Mouse (Mus musculus) intestine, postnatal 0 days (tissue): ENCODE results near the gene Bmp4. TPM values are rescaled to one million over a fixed set of nuclear protein-coding genes. Genes with fewer than 3 reads are reported as not detected.

ENCODE experiments used
- ATAC-seq: fragments of 200-750 bp; cut with Nextera tagmentation; 2 replicates; pipeline ENCODE4 v1.8.0; 2017; ENCODE audit warnings: mild to moderate bottlenecking, moderate TSS enrichment, moderate library complexity
- H3K27ac ChIP-seq: fragments of 300-500 bp; sonication (generic); 2 replicates; pipeline ENCODE4 v1.5.1; 2014; ENCODE audit warnings: mild to moderate bottlenecking, low read depth, low read length, moderate library complexity
- H3K27me3 ChIP-seq: fragments of 300-500 bp; sonication (generic); replicated peaks from 2 replicates; pipeline ENCODE4 v1.6.1; 2014; ENCODE audit warnings: low read length, mixed read lengths; ENCODE audit not compliant: control insufficient read depth, insufficient read depth
- H3K36me3 ChIP-seq: fragments of 300-500 bp; sonication (generic); 2 replicates; pipeline ENCODE4 v1.6.1; 2014; ENCODE audit warnings: mild to moderate bottlenecking, moderate library complexity; ENCODE audit not compliant: control insufficient read depth, insufficient read depth
- H3K4me1 ChIP-seq: fragments of 300-500 bp; sonication (generic); replicated peaks from 2 replicates; pipeline ENCODE4 v1.6.1; 2014; ENCODE audit warnings: antibody characterized with exemption, low read length, mixed read lengths; ENCODE audit not compliant: control insufficient read depth, insufficient read depth
- H3K4me2 ChIP-seq: fragments of 300-500 bp; sonication (generic); replicated peaks from 2 replicates; pipeline ENCODE4 v1.6.1; 2014; ENCODE audit warnings: low read depth, mild to moderate bottlenecking, moderate library complexity
- H3K4me3 ChIP-seq: fragments of 300-500 bp; sonication (generic); 2 replicates; pipeline ENCODE4 v1.5.1; 2014; ENCODE audit warnings: low read depth, low read length
- H3K9ac ChIP-seq: fragments of 300-500 bp; sonication (generic); 2 replicates; pipeline ENCODE4 v1.6.1; 2014; ENCODE audit warnings: mild to moderate bottlenecking, low read depth, low read length
- H3K9me3 ChIP-seq: fragments of 300-500 bp; sonication (generic); 2 replicates; pipeline ENCODE4 v1.6.1; 2016; ENCODE audit warnings: mixed run types; ENCODE audit not compliant: control insufficient read depth
- CTCF ChIP-seq: sonication (generic); IDR thresholded peaks from 2 replicates; pipeline ENCODE4 v1.5.1; 2016; ENCODE audit warnings: low read depth, mild to moderate bottlenecking, control low read depth, antibody characterized with exemption, moderate library complexity
- WGBS: fragments of 180-500 bp; shearing (Covaris S2); extraction: QIAGEN DNeasy Blood & Tissue Kit; methylation state at CpG from one replicate; pipeline ENCODE4 v1.1.7; 2014; 5-methylcytosine and 5-hydroxymethylcytosine counted together
- polyA plus RNA-seq: library from polyadenylated mRNA; unstranded; fragments of >200 nt; fragmentation: Nextera tagmentation; extraction: Ambion mirVana; gene quantifications from 2 replicates; pipeline ENCODE4 v1.2.1, GENCODE M21; 2015

Bmp4 gene
- polyA plus RNA-seq, 1 experiment from 2014 or later: 20.2 TPM

- no peak for ATAC-seq
- 19% methylated on average over 31 of the region's 31 CpGs for WGBS
- Histone ChIP-seq H3K4me2 (peak overlapping the region; percentile 54), H3K9me3 (no peaks in the 10 kb centered on the region), H3K27me3 (peaks cover 19% of the 10 kb centered on the region), H3K27ac (no peak overlapping the region), H3K4me1 (no peaks in the 10 kb centered on the region), H3K4me3 (no peak overlapping the region), H3K36me3 (no peaks in the 10 kb centered on the region), H3K9ac (no peak overlapping the region)
- TF ChIP-seq CTCF: peak; percentile 38; the same call in 1 of the 2 replicates
Observed at GRCm38 (mm10) chr14:46380286-46380721, 10.2 kb downstream of the Bmp4 start.

- Histone ChIP-seq H3K27me3 (peaks cover 17% of the 10 kb centered on the region), H3K27ac (no peak within 1 kb of the TSS), H3K36me3 (no peaks in the 10 kb centered on the region), H3K9me3 (no peaks in the 10 kb centered on the region), H3K4me1 (no peaks in the 10 kb centered on the region), H3K4me3 (no peak within 1 kb of the TSS), H3K4me2 (peak within 1 kb of the TSS; percentile 54), H3K9ac (no peak within 1 kb of the TSS)
- no peak for TF ChIP-seq CTCF
- WGBS: 72% methylated on average over 12 of the region's 12 CpGs
- ATAC-seq: no peak
Observed at GRCm38 (mm10) chr14:46379285-46379684, 11.2 kb downstream of the Bmp4 start, which contains the start of gene Gm15217. Gene Gm15217 (plus strand): TSS chr14:46379414.

- 78% methylated on average over 5 of the region's 5 CpGs for WGBS
- no peak for ATAC-seq
- Histone ChIP-seq H3K9me3 (no peaks in the 10 kb centered on the region), H3K27ac (no peak overlapping the region), H3K4me1 (no peaks in the 10 kb centered on the region), H3K4me2 (no peak overlapping the region), H3K27me3 (peaks cover 5% of the 10 kb centered on the region; the same call in 1 of the 2 replicates), H3K4me3 (no peak overlapping the region), H3K36me3 (no peaks in the 10 kb centered on the region), H3K9ac (no peak overlapping the region)
- TF ChIP-seq CTCF: no peak
Observed at GRCm38 (mm10) chr14:46375796-46376195, 14.7 kb downstream of the Bmp4 start.

- WGBS: 48% methylated on average over 9 of the region's 9 CpGs
- no peak overlapping the region for H3K4me2 ChIP-seq
- no peaks in the 10 kb centered on the region for H3K27me3 ChIP-seq
- H3K36me3 ChIP-seq: no peaks in the 10 kb centered on the region
- ATAC-seq: no peak
- no peak overlapping the region for H3K9ac ChIP-seq
- TF ChIP-seq CTCF: no peak
- H3K4me3 ChIP-seq: no peak overlapping the region
- no peak overlapping the region for H3K27ac ChIP-seq
- no peaks in the 10 kb centered on the region for H3K9me3 ChIP-seq
- H3K4me1 ChIP-seq: no peaks in the 10 kb centered on the region
Observed at GRCm38 (mm10) chr14:46372452-46372851, 18.0 kb downstream of the Bmp4 start.

- Histone ChIP-seq H3K27me3 (no peaks in the 10 kb centered on the region), H3K9me3 (no peaks in the 10 kb centered on the region), H3K36me3 (no peaks in the 10 kb centered on the region), H3K4me3 (no peak overlapping the region), H3K27ac (no peak overlapping the region), H3K4me1 (no peaks in the 10 kb centered on the region), H3K4me2 (no peak overlapping the region; the same call in 1 of the 2 replicates), H3K9ac (no peak overlapping the region)
- peak; percentile 32; the same call in 1 of the 2 replicates for TF ChIP-seq CTCF
- WGBS: 34% methylated on average over 10 of the region's 10 CpGs
- ATAC-seq: no peak
Observed at GRCm38 (mm10) chr14:46363209-46363608, 27.3 kb downstream of the Bmp4 start.

- Histone ChIP-seq H3K9me3 (no peaks in the 10 kb centered on the region), H3K36me3 (no peaks in the 10 kb centered on the region), H3K27me3 (no peaks in the 10 kb centered on the region), H3K27ac (no peak overlapping the region), H3K4me2 (no peak overlapping the region), H3K9ac (no peak overlapping the region), H3K4me3 (no peak overlapping the region), H3K4me1 (no peaks in the 10 kb centered on the region)
- 70% methylated on average over 8 of the region's 8 CpGs for WGBS
- TF ChIP-seq CTCF: no peak
- no peak for ATAC-seq
Observed at GRCm38 (mm10) chr14:46357696-46358095, 32.8 kb downstream of the Bmp4 start.

- Histone ChIP-seq H3K27me3 (no peaks in the 10 kb centered on the region), H3K4me2 (no peak overlapping the region), H3K27ac (no peak overlapping the region), H3K4me1 (no peaks in the 10 kb centered on the region), H3K4me3 (no peak overlapping the region), H3K9me3 (no peaks in the 10 kb centered on the region), H3K36me3 (no peaks in the 10 kb centered on the region), H3K9ac (no peak overlapping the region)
- ATAC-seq: no peak
- TF ChIP-seq CTCF: no peak
- 69% methylated on average over 7 of the region's 7 CpGs for WGBS
Observed at GRCm38 (mm10) chr14:46357286-46357685, 33.2 kb downstream of the Bmp4 start.
